Mouse (Mus musculus): ENCODE measurements at regions not wholly inside any gene's neighbourhood (a gene's known extent, or its start where the extent isn't known, plus 50 kb on each side); places are given as distances from the start of the nearest gene placed in this dataset.

DNA sequence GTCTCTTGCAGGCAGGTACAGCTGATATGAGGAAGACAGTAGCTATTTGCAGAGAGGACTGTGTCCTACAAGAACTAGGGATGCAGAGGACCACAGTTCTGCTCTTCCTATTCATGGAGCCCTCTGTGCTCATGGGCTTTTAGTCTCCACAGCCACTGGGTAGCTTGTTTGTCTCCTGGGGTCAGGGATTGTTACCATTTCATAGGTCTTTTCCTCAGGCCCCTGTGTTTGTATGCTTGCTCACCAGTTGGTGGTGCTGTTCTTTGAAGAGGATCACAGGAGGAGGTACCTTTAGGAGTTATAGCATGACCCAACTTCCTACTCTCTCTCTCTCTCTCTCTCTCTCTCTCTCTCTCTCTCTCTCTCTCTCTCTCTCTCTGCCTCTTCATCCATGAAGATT, 114.7 kb upstream of the Eef2kmt start:
- ATAC-seq, result no peak
- Histone ChIP-seq H3K9ac (replicated peaks; ENCODE audit: low read depth, low read length) (no peak overlapping the region), H3K4me1 (replicated peaks; ENCODE audit: control insufficient read depth, insufficient read depth, low read length) (no peaks in the 10 kb centered on the region), H3K4me3 (replicated peaks; ENCODE audit: low read length) (no peak overlapping the region), H3K36me3 (ENCODE audit: control insufficient read depth, insufficient read depth) (no peaks in the 10 kb centered on the region), H3K9me3 (ENCODE audit: control insufficient read depth, low read length) (no peaks in the 10 kb centered on the region), H3K4me2 (ENCODE audit: low read length) (no peak overlapping the region), H3K27me3 (replicated peaks; ENCODE audit: control insufficient read depth, insufficient read depth, low read length) (no peaks in the 10 kb centered on the region), H3K27ac (ENCODE audit: low read length) (no peak overlapping the region)

DNA sequence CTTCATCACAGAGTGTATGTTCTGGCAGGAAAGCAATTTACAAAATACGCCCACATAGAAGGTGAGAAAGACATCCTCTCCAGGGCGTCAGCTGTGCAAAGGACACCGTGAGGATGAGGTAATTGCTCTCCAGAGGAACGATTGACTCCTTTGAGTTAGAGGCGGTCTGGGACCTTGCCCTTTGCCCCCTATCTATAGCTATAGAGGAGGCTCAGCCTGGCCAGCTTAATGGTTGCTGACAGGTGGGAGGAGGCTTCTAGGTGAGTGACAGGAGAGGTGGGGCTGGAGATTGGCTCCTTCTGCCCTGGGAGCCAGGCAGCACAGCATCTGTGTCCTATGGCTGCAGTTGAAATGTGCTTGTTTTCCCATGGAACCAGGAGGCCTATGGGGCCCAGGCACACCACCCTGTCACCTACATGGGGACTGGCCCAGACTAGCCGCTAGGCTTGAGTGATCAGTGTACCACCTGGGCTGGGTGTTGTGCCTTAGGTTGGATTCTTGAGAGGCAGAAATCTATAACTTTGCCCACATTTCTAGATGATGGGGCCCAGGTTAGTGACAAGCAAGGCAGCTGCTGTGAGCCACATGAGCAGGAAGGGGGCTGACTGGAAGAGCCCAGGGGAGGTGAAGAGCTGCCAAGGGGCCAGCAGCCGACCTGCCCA, 113.2 kb upstream of the Eef2kmt start:
- Histone ChIP-seq H3K27me3 (replicated peaks; ENCODE audit: control insufficient read depth, insufficient read depth, low read length) (no peaks in the 10 kb centered on the region), H3K9me3 (ENCODE audit: control insufficient read depth, low read length) (no peaks in the 10 kb centered on the region), H3K4me1 (replicated peaks; ENCODE audit: control insufficient read depth, insufficient read depth, low read length) (no peaks in the 10 kb centered on the region), H3K27ac (ENCODE audit: low read length) (no peak overlapping the region), H3K36me3 (ENCODE audit: control insufficient read depth, insufficient read depth) (no peaks in the 10 kb centered on the region), H3K4me2 (ENCODE audit: low read length) (no peak overlapping the region), H3K4me3 (replicated peaks; ENCODE audit: low read length) (no peak overlapping the region), H3K9ac (replicated peaks; ENCODE audit: low read depth, low read length) (no peak overlapping the region)
- 29% methylated on average over 7 of the region's 7 CpGs for WGBS
- ATAC-seq, result no peak

DNA sequence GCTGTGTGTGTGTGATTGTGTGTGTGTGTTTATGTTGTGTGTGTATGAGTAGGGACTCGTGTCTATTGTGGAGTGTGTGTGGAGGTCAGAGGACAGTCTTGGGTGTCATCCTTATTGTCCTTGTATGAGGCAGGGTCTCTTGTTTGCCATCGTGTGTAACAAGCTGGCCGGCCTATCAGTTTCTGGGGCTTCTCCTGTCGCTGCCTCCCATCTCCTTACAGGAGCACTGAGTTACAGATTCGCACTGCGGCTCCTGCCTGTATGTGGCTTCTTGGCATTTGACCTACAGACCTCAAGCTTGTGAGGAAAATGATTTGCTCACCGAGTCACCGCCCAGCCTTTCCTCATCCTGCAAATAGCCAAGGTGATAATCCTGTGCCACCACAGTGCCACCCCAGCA, 112.6 kb upstream of the Eef2kmt start:
- Histone ChIP-seq H3K27ac (ENCODE audit: low read length) (no peak overlapping the region), H3K9me3 (ENCODE audit: control insufficient read depth, low read length) (no peaks in the 10 kb centered on the region), H3K9ac (replicated peaks; ENCODE audit: low read depth, low read length) (no peak overlapping the region), H3K4me3 (replicated peaks; ENCODE audit: low read length) (no peak overlapping the region), H3K36me3 (ENCODE audit: control insufficient read depth, insufficient read depth) (no peaks in the 10 kb centered on the region), H3K4me2 (ENCODE audit: low read length) (no peak overlapping the region), H3K4me1 (replicated peaks; ENCODE audit: control insufficient read depth, insufficient read depth, low read length) (no peaks in the 10 kb centered on the region), H3K27me3 (replicated peaks; ENCODE audit: control insufficient read depth, insufficient read depth, low read length) (no peaks in the 10 kb centered on the region)
- no peak for ATAC-seq
- WGBS, result 83% methylated on average over 8 of the region's 8 CpGs

DNA sequence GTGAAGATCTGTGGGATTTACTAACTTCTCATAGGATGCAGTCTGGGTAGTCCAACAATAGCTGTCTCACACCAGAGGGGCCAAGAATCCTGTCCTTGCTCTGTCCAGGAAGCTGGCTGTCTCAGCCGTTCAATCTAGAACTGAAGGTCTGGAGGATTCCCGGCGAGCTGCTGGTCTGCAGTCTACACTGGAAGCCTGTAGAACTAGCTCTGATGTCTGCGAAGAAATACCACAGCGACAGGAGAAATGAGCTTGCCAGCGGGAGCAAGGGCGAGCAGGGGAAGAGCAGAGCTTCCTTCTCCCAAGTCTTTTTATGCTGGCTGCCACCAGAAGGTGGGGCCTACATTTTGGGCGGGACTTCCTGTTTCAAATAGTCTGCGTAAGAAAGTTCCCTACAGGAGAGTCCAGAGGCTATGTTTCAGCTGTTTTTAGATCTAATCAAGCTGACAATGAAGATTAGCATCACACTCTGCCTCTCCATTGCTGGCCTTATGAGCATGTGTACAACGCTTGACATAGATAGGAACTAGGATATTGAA, 111.9 kb upstream of the Eef2kmt start:
- Histone ChIP-seq H3K9ac (replicated peaks; ENCODE audit: low read depth, low read length) (no peak overlapping the region), H3K4me1 (replicated peaks; ENCODE audit: control insufficient read depth, insufficient read depth, low read length) (no peaks in the 10 kb centered on the region), H3K9me3 (ENCODE audit: control insufficient read depth, low read length) (no peaks in the 10 kb centered on the region), H3K4me3 (replicated peaks; ENCODE audit: low read length) (no peak overlapping the region), H3K27me3 (replicated peaks; ENCODE audit: control insufficient read depth, insufficient read depth, low read length) (no peaks in the 10 kb centered on the region), H3K36me3 (ENCODE audit: control insufficient read depth, insufficient read depth) (no peaks in the 10 kb centered on the region), H3K4me2 (ENCODE audit: low read length) (no peak overlapping the region), H3K27ac (ENCODE audit: low read length) (no peak overlapping the region)
- WGBS, result 83% methylated on average over 10 of the region's 10 CpGs
- ATAC-seq, result no peak

DNA sequence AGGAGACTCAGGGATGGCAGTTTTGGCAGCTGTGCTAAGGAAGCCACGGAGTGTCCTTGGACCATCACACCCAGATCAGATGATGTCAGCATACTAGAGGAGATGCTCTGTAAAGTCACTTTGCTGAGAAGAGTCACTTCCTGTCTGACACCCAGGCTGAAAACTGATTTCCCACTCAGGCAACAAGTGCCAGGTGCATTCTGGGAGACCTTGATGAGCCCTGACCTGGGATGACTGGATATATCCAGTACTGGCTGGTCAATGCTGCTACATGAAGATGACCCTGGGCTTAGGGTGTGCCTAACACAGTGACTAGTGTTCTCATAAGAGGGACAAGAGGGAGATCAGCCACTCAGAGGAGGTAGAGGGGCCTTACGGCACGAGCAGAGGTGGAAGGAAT, 110.2 kb upstream of the Eef2kmt start:
- no peak overlapping the region for H3K4me2 ChIP-seq (ENCODE audit: low read length)
- ATAC-seq, result no peak
- H3K4me3 ChIP-seq (replicated peaks; ENCODE audit: low read length), result no peak overlapping the region
- no peaks in the 10 kb centered on the region for H3K36me3 ChIP-seq (ENCODE audit: control insufficient read depth, insufficient read depth)
- H3K27ac ChIP-seq (ENCODE audit: low read length), result no peak overlapping the region
- no peaks in the 10 kb centered on the region for H3K4me1 ChIP-seq (replicated peaks; ENCODE audit: control insufficient read depth, insufficient read depth, low read length)
- H3K9ac ChIP-seq (replicated peaks; ENCODE audit: low read depth, low read length), result no peak overlapping the region
- WGBS, result 93% methylated on average over 3 of the region's 3 CpGs
- H3K9me3 ChIP-seq (ENCODE audit: control insufficient read depth, low read length), result no peaks in the 10 kb centered on the region
- H3K27me3 ChIP-seq (replicated peaks; ENCODE audit: control insufficient read depth, insufficient read depth, low read length), result no peaks in the 10 kb centered on the region

DNA sequence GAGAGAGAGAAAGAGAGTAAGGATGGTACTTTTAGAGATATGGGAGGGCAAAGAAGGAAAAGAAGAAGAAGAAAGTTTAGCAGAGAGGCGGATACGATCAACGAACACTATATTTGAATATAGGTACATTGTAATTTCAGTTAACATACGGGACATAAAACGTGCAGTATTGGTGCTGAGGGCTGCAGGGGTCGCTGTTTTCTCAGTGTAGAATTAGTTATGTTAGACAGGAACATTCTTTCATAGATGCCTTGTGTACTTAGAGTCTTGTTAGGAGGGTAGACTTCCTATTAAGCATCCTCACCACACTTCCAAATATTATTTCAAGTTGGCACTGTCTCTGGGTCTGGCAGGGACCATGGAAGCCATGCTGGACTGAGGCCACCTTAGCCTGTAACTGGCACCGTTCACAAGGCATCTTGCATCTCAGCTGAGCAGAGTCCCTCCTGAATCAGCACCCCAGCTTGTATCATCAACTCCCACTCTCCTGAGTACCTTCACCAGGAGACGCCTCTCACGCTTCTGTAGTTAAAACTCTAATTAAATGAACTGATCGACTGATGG, 107.3 kb upstream of the Eef2kmt start:
- H3K9ac ChIP-seq (replicated peaks; ENCODE audit: low read depth, low read length), result no peak overlapping the region
- H3K4me1 ChIP-seq (replicated peaks; ENCODE audit: control insufficient read depth, insufficient read depth, low read length), result no peaks in the 10 kb centered on the region
- no peaks in the 10 kb centered on the region for H3K36me3 ChIP-seq (ENCODE audit: control insufficient read depth, insufficient read depth)
- 65% methylated on average over 10 of the region's 10 CpGs for WGBS
- ATAC-seq, result no peak
- H3K4me2 ChIP-seq (ENCODE audit: low read length), result no peak overlapping the region
- H3K27me3 ChIP-seq (replicated peaks; ENCODE audit: control insufficient read depth, insufficient read depth, low read length), result no peaks in the 10 kb centered on the region
- no peaks in the 10 kb centered on the region for H3K9me3 ChIP-seq (ENCODE audit: control insufficient read depth, low read length)
- no peak overlapping the region for H3K27ac ChIP-seq (ENCODE audit: low read length)
- H3K4me3 ChIP-seq (replicated peaks; ENCODE audit: low read length), result no peak overlapping the region

DNA sequence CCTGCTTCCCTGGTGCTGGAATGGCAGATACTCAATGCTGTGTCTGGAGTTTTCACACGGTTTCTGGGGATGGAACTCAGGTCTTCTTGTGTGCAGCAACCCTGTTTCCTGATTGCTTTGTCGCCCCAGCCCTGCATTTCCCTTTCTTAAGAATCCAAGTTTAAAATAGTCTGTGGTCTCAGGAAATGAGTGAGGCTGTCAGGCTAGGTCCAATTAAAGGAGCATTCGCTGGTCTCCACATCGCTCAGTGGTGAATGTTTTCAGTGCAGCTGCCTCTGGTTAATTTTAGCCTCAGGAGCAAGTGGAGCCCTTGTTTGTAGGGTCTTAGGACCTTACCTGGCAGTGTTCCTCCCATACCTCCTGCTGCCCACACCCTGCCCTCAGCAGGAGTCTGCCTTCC, 103.4 kb upstream of the Eef2kmt start:
- H3K36me3 ChIP-seq (ENCODE audit: control insufficient read depth, insufficient read depth), result no peaks in the 10 kb centered on the region
- H3K4me3 ChIP-seq (replicated peaks; ENCODE audit: low read length), result no peak overlapping the region
- no peaks in the 10 kb centered on the region for H3K4me1 ChIP-seq (replicated peaks; ENCODE audit: control insufficient read depth, insufficient read depth, low read length)
- no peak overlapping the region for H3K9ac ChIP-seq (replicated peaks; ENCODE audit: low read depth, low read length)
- 87% methylated on average over 4 of the region's 4 CpGs for WGBS
- no peak overlapping the region for H3K27ac ChIP-seq (ENCODE audit: low read length)
- H3K4me2 ChIP-seq (ENCODE audit: low read length), result no peak overlapping the region
- no peaks in the 10 kb centered on the region for H3K9me3 ChIP-seq (ENCODE audit: control insufficient read depth, low read length)
- ATAC-seq, result no peak
- H3K27me3 ChIP-seq (replicated peaks; ENCODE audit: control insufficient read depth, insufficient read depth, low read length), result no peaks in the 10 kb centered on the region

DNA sequence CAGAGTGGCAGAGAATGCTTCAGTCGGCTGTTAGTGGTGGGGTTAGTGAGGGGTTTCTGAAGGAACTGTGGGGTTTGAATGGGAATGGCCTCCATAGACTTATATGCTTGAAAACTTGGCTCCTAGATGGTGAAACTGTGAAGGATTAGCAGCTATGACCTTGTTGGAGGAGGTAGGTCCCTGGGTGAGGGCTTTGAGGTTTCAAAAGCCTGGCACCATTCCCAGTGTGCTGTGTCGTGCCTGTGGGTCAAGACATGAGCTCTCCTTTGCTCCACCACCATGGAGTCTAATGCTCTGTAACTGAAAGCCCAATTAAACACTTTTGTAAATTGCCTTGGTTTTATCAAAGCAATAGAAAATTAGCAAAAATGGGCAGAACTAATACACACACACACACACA, 98.1 kb upstream of the Eef2kmt start:
- no peak overlapping the region for H3K4me2 ChIP-seq (ENCODE audit: low read length)
- no peak overlapping the region for H3K27ac ChIP-seq (ENCODE audit: low read length)
- H3K36me3 ChIP-seq (ENCODE audit: control insufficient read depth, insufficient read depth), result no peaks in the 10 kb centered on the region
- no peak overlapping the region for H3K4me3 ChIP-seq (replicated peaks; ENCODE audit: low read length)
- H3K9me3 ChIP-seq (ENCODE audit: control insufficient read depth, low read length), result no peaks in the 10 kb centered on the region; the same call in 1 of the 2 replicates
- WGBS, result 48% methylated on average over 2 of the region's 2 CpGs
- H3K9ac ChIP-seq (replicated peaks; ENCODE audit: low read depth, low read length), result no peak overlapping the region
- no peaks in the 10 kb centered on the region for H3K4me1 ChIP-seq (replicated peaks; ENCODE audit: control insufficient read depth, insufficient read depth, low read length)
- no peaks in the 10 kb centered on the region for H3K27me3 ChIP-seq (replicated peaks; ENCODE audit: control insufficient read depth, insufficient read depth, low read length)
- no peak for ATAC-seq

DNA sequence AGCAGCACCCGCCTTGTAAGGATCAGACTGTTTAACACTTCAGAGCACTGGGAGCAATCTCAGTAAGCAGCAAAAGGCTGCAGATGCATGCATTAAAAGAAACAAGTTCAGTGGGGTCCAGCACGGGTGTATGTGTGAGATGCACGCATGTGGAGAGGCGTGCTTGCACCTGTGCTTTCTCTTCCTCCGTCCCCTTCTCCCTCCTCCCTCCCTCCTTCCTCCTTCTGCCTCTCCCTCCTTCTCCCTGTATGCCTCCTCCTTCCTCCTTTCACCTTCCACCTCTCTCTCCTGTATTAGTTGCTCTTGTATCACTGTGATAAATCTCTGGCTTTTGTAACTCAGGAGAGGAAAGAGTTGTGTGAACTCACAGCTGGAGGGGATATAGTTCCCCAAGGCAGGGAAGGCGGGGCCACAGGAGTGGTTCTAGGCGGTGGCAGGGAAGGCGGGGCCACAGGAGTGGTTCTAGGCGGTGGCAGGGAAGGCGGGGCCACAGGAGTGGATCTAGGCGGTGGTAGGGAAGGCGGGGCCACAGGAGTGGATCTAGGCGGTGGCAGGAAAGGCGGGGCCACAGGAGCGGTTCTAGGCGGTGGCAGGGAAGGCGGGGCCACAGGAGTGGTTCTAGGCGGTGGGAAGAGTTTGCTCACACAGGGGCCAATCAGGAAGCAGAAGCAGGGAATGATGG, 96.2 kb upstream of the Eef2kmt start:
- Histone ChIP-seq H3K4me3 (replicated peaks; ENCODE audit: low read length) (no peak overlapping the region), H3K27me3 (replicated peaks; ENCODE audit: control insufficient read depth, insufficient read depth, low read length) (no peaks in the 10 kb centered on the region), H3K36me3 (ENCODE audit: control insufficient read depth, insufficient read depth) (no peaks in the 10 kb centered on the region), H3K9me3 (ENCODE audit: control insufficient read depth, low read length) (no peaks in the 10 kb centered on the region; the same call in 1 of the 2 replicates), H3K4me1 (replicated peaks; ENCODE audit: control insufficient read depth, insufficient read depth, low read length) (no peaks in the 10 kb centered on the region), H3K4me2 (ENCODE audit: low read length) (no peak overlapping the region), H3K9ac (replicated peaks; ENCODE audit: low read depth, low read length) (no peak overlapping the region), H3K27ac (ENCODE audit: low read length) (no peak overlapping the region)
- WGBS, result 5% methylated on average over 18 of the region's 18 CpGs
- ATAC-seq, result 0 out of 2 replicates have a peak, but pooled peaks have one; percentile 23
